In genomic region chr6:99452638-99453185, GRCm38 (mm10) we compare ENCODE assay signal across 11 mouse cellular contexts.
DNase-seq lines count a peak whose midpoint lies in the region; ATAC-seq and TF ChIP-seq lines count a peak whose summit lies in the region.
"Had no signal": no experiment of that assay in that cellular context is flagged by ENCODE, and none has a peak within 500 bp of the region (broad histone marks: within the 10 kb centered on the region; RNA-seq: fewer than 3 reads in every experiment).

No protein-coding gene starts in this region.

- H3K79me2 ChIP-seq in heart, adult 2 months (replicated peaks; ENCODE audit: control insufficient read depth, insufficient read depth, low read length): no peaks in the 10 kb centered on the region

- TF ChIP-seq EP300 in heart, adult 2 months (IDR thresholded peaks at IDR 0.05; ENCODE audit: insufficient read depth, low read depth, low read length): peak; percentile 81; the same call in 1 of the 2 replicates

- no peak overlapping the region for H3K27ac ChIP-seq in heart, adult 2 months

- peak; percentile 92 for ATAC-seq in CD4-positive, CD25-positive, alpha-beta regulatory T cell, adult 4 months
- peak; percentile 59 for ATAC-seq in granulocyte monocyte progenitor cell, adult 5-6 weeks (replicated peaks; ENCODE audit: poor library complexity, severe bottlenecking)
- ATAC-seq: hindbrain, embryonic 16.5 days had no signal

- intact Hi-C loops in heart, adult 2 months (cut with DNase I): loop anchor here (5.0 kb wide), 2 partner anchors 75 to 480 kb away; no protein-coding TSS in a partner anchor

- H3K4me3 ChIP-seq in heart, adult 2 months: no peak overlapping the region
- H3K4me3 ChIP-seq: lung, embryonic 15.5 days had no signal

- H3K36me3 ChIP-seq in heart, adult 2 months (ENCODE audit: control insufficient read depth, insufficient read depth, low read length): no peaks in the 10 kb centered on the region; the same call in 1 of the 2 replicates
- H3K36me3 ChIP-seq: lung, embryonic 15.5 days had no signal

- H3K9ac ChIP-seq in heart, adult 2 months (ENCODE audit: low read depth, low read length): no peak overlapping the region
- H3K9ac ChIP-seq: lung, embryonic 15.5 days had no signal

- WGBS in heart, adult 2 months: 58% methylated on average over 2 of the region's 2 CpGs

- no peak for TF ChIP-seq POLR2A in heart, adult 2 months (IDR thresholded peaks at IDR 0.05; ENCODE audit: insufficient read depth, low read depth, low read length)

- DNase-seq in heart, adult 2 months: peak in 1 of 2 experiments; percentile 45
- no peak for DNase-seq in heart, adult 9 months (ENCODE audit: low spot score in 2 of 2)
- peak; percentile 83 for DNase-seq in naive thymus-derived CD4-positive, alpha-beta T cell, adult 2 months (ENCODE audit: low read depth)
- DNase-seq in urinary bladder, postnatal 4 days (ENCODE audit: low spot score in 2 of 2): no peak
- DNase-seq in cerebellum, postnatal 25 days: no peak
- no peak for DNase-seq in left cerebral cortex, adult 9 months (ENCODE audit: low spot score in 2 of 2)
- DNase-seq: right cerebral cortex, postnatal 14 days had no signal

- TF ChIP-seq CTCF in heart, adult 2 months (IDR thresholded peaks at IDR 0.05): peak; percentile 72

- H3K27me3 ChIP-seq in heart, adult 2 months (ENCODE audit: control insufficient read depth, insufficient read depth, low read length): no peaks in the 10 kb centered on the region
- H3K27me3 ChIP-seq: lung, embryonic 15.5 days had no signal

- peaks cover 4% of the 10 kb centered on the region for H3K4me1 ChIP-seq in heart, adult 2 months (ENCODE audit: control insufficient read depth, insufficient read depth, low read length)
